Mouse (Mus musculus) embryonic facial prominence, embryonic 12.5 days (tissue): ENCODE measurements around the gene Irf2bp2. TPM values are rescaled to one million over a fixed set of nuclear protein-coding genes. Genes with fewer than 3 reads are reported as not detected.

Source experiments
- ATAC-seq: fragments of 200-750 bp; cut with Nextera tagmentation; 2 replicates; pipeline ENCODE4 v1.8.0; 2017; ENCODE audit not compliant: insufficient number of reproducible peaks, insufficient read depth, low FRiP score, low TSS enrichment
- H3K27ac ChIP-seq: fragments of 300-500 bp; sonication (generic); 2 replicates; pipeline ENCODE4 v1.5.1; 2016; ENCODE audit warnings: mild to moderate bottlenecking
- H3K27me3 ChIP-seq: fragments of 300-500 bp; sonication (generic); 2 replicates; pipeline ENCODE4 v1.6.1; 2016; ENCODE audit warnings: mild to moderate bottlenecking, moderate library complexity
- H3K36me3 ChIP-seq: fragments of 300-500 bp; sonication (generic); 2 replicates; pipeline ENCODE4 v1.6.1; 2016; ENCODE audit warnings: mild to moderate bottlenecking
- H3K4me1 ChIP-seq: fragments of 300-500 bp; sonication (generic); 2 replicates; pipeline ENCODE4 v1.6.1; 2016
- H3K4me2 ChIP-seq: fragments of 300-500 bp; sonication (generic); replicated peaks from 2 replicates; pipeline ENCODE4 v1.6.1; 2016; ENCODE audit warnings: mild to moderate bottlenecking, moderate library complexity
- H3K4me3 ChIP-seq: fragments of 300-500 bp; sonication (generic); 2 replicates; pipeline ENCODE4 v1.5.1; 2016; ENCODE audit warnings: mild to moderate bottlenecking
- H3K9ac ChIP-seq: fragments of 300-500 bp; sonication (generic); 2 replicates; pipeline ENCODE4 v1.6.1; 2016; ENCODE audit warnings: mild to moderate bottlenecking, moderate library complexity
- H3K9me3 ChIP-seq: fragments of 300-500 bp; sonication (generic); 2 replicates; pipeline ENCODE4 v1.6.1; 2016; ENCODE audit warnings: mild to moderate bottlenecking, moderate library complexity
- WGBS: fragments of 180-500 bp; shearing (Covaris S2); methylation state at CpG from one replicate; pipeline ENCODE4 v1.1.7; 2016; 5-methylcytosine and 5-hydroxymethylcytosine counted together
- polyA plus RNA-seq: library from polyadenylated mRNA; unstranded; fragments of >200 nt; fragmentation: Nextera tagmentation; extraction: Ambion mirVana; gene quantifications from 2 replicates; pipeline ENCODE4 v1.2.1, GENCODE M21; 2016

Irf2bp2 gene
- polyA plus RNA-seq: 11.5 and 12.0 TPM in 2 replicates

GRCm38 (mm10) chr8:126593889-126594480, at the start of gene Irf2bp2:
Gene Irf2bp2, minus strand, starts transcription at chr8:126593986.
- H3K36me3 ChIP-seq: peaks cover 14% of the 10 kb centered on the region; the same call in 1 of the 2 replicates
- peak within 1 kb of the TSS; percentile 100 for H3K4me3 ChIP-seq
- peak within 1 kb of the TSS; percentile 99 for H3K4me2 ChIP-seq
- peaks cover 49% of the 10 kb centered on the region for H3K4me1 ChIP-seq
- peak; percentile 61 for ATAC-seq
- WGBS: under 1% methylated on average over 55 of the region's 56 CpGs
- peak within 1 kb of the TSS; percentile 100 for H3K9ac ChIP-seq
- H3K27ac ChIP-seq: peak within 1 kb of the TSS; percentile 100
- H3K27me3 ChIP-seq: no peaks in the 10 kb centered on the region
- no peaks in the 10 kb centered on the region for H3K9me3 ChIP-seq

DNA sequence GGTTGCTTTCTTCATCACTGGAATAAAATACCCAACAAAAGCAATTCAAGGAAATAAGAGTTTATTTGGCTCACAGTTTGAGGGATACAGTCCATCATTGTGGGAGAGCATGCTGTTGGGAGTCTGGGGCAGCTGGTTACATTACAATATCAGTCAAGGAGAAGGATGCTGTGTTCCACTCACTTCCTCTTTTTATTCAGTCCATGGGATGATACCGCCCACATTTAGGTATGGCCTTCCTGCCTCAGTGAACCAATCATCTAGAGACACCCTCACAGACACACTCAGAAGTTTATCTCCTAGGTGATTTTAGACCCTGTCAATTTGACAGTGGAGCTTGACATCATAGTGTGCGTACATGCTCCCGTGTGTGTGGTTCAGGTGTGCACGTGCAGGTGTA, 48.9 kb upstream of the Irf2bp2 start:
- no peak for ATAC-seq

GRCm38 (mm10) chr8:126641568-126642295, 47.9 kb upstream of the Irf2bp2 start:
- Histone ChIP-seq H3K27me3 (no peaks in the 10 kb centered on the region), H3K36me3 (no peaks in the 10 kb centered on the region), H3K4me1 (peaks cover 11% of the 10 kb centered on the region), H3K9me3 (no peaks in the 10 kb centered on the region), H3K4me2 (no peak overlapping the region), H3K27ac (no peak overlapping the region), H3K9ac (no peak overlapping the region), H3K4me3 (no peak overlapping the region)
- peak; percentile 35; the same call in 1 of the 2 replicates for ATAC-seq
- 67% methylated on average over 3 of the region's 3 CpGs for WGBS

More for the DNA sequence above, 48.9 kb upstream of the Irf2bp2 start:
- Histone ChIP-seq H3K27ac (no peak overlapping the region), H3K9me3 (no peaks in the 10 kb centered on the region), H3K4me2 (no peak overlapping the region), H3K4me1 (peaks cover 14% of the 10 kb centered on the region), H3K27me3 (no peaks in the 10 kb centered on the region), H3K4me3 (no peak overlapping the region), H3K9ac (no peak overlapping the region), H3K36me3 (no peaks in the 10 kb centered on the region)
- WGBS: 96% methylated on average over 4 of the region's 4 CpGs

DNA sequence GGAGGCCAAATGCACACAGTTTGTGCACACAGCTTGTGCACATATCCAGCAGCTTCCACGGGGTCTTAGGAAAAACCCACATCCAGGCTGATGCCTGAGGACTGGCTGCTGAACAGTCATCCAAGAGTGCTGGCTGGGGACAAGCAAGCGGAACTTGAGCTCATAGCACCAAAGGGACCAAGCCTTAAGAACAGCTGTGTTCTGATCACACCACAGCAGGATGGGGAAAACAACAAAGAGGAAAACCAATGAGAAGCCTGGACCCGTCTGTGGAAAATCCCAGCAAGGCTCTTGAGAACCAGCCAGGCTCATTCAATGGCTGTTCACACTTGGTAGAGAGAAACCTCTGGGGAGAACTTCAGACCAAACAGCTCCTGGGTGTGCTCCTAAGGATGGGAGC, 45.4 kb upstream of the Irf2bp2 start:
- H3K4me1 ChIP-seq: peaks cover 3% of the 10 kb centered on the region; the same call in 1 of the 2 replicates
- no peaks in the 10 kb centered on the region for H3K36me3 ChIP-seq
- 77% methylated on average over 3 of the region's 3 CpGs for WGBS
- no peak for ATAC-seq
- no peak overlapping the region for H3K4me2 ChIP-seq
- H3K9ac ChIP-seq: no peak overlapping the region
- no peaks in the 10 kb centered on the region for H3K9me3 ChIP-seq
- H3K27ac ChIP-seq: no peak overlapping the region
- no peak overlapping the region for H3K4me3 ChIP-seq
- no peaks in the 10 kb centered on the region for H3K27me3 ChIP-seq

DNA sequence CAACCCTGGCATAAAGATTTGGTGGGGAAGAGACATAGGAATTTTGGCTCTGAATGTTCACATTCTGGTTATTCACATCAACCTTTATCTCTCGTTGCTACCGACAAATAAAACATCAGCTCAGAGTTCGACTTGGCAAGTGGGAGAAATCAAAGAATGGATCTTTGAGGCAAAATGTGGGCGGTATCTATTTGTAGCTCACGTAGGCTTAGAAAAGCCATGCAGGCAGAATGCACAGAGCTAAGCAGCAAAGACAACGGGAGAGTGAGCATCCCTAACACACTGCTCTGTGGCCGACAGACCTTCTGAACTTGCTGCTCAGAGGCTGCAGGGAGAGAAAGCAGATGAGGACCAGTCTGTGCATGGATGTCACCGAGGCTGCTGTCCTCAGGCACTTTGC, 44.2 kb upstream of the Irf2bp2 start:
- H3K36me3 ChIP-seq: no peaks in the 10 kb centered on the region

DNA sequence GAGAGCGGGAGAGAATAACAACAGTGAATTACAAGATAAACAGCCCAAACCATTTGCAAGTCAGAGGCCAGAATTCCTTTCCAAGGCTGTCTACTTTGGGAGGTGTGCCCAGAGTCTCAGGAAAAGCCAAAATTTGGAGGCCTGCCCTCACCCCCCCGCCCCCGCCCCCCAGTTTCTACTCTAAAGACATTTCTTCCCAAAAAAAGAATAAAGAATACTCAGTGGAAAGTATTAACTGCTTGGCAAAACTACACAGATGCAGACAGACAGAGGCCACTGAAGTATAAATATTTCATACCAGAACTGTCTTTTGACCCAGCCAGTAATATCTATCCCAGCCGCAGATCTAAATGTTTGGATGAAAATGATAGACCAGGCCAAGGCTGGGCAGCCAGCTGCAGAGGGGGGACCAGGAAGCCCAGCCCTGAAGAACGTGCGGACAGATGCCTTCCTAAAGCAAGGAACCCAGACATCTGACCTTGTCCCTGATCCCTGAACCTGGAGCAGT, 40.8 kb upstream of the Irf2bp2 start:
- no peaks in the 10 kb centered on the region for H3K36me3 ChIP-seq
- 62% methylated on average over 6 of the region's 6 CpGs for WGBS
- H3K4me3 ChIP-seq: no peak overlapping the region
- H3K4me1 ChIP-seq: no peaks in the 10 kb centered on the region
- H3K4me2 ChIP-seq: no peak overlapping the region
- ATAC-seq: no peak
- no peak overlapping the region for H3K27ac ChIP-seq
- no peak overlapping the region for H3K9ac ChIP-seq
- peaks cover 8% of the 10 kb centered on the region; the same call in 1 of the 2 replicates for H3K9me3 ChIP-seq
- H3K27me3 ChIP-seq: no peaks in the 10 kb centered on the region

More for the DNA sequence above, 44.2 kb upstream of the Irf2bp2 start:
- Histone ChIP-seq H3K27me3 (no peaks in the 10 kb centered on the region), H3K9ac (no peak overlapping the region), H3K27ac (no peak overlapping the region), H3K4me2 (no peak overlapping the region), H3K4me3 (no peak overlapping the region), H3K4me1 (no peaks in the 10 kb centered on the region), H3K9me3 (no peaks in the 10 kb centered on the region)
- 78% methylated on average over 8 of the region's 8 CpGs for WGBS
- ATAC-seq: no peak

DNA sequence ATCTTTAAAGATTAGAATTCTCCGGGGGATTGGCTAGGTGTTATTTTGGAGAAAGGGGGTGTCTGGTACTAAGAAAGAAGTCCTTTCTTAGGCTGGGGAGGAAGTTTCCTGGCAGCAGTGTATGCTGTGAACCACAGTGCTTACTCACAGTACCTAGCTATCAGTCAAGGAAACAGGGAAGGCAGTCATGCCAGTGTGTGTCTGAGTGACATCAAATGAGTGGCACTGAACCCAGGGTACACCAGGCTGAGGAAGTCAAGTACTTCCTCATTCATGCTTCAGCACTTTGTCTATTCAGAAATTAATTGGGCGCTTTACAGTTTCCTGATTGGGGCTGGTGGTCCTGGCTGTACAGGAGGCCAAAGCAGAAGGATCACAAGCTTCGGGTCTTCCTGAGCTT, 34.8 kb upstream of the Irf2bp2 start:
- H3K36me3 ChIP-seq: no peaks in the 10 kb centered on the region
- H3K4me2 ChIP-seq: no peak overlapping the region
- no peak overlapping the region for H3K9ac ChIP-seq
- 92% methylated on average over 3 of the region's 3 CpGs for whole genome bisulfite sequencing
- H3K4me3 ChIP-seq: no peak overlapping the region
- no peaks in the 10 kb centered on the region for H3K4me1 ChIP-seq
- no peak overlapping the region for H3K27ac ChIP-seq
- no peaks in the 10 kb centered on the region for H3K27me3 ChIP-seq
- peaks cover 8% of the 10 kb centered on the region; the same call in 1 of the 2 replicates for H3K9me3 ChIP-seq
- no peak for ATAC-seq

GRCm38 (mm10) chr8:126626415-126626814, 32.6 kb upstream of the Irf2bp2 start:
- Histone ChIP-seq H3K36me3 (no peaks in the 10 kb centered on the region), H3K9me3 (peaks cover 8% of the 10 kb centered on the region; the same call in 1 of the 2 replicates), H3K4me3 (no peak overlapping the region), H3K27me3 (no peaks in the 10 kb centered on the region), H3K27ac (no peak overlapping the region), H3K4me2 (no peak overlapping the region), H3K4me1 (no peaks in the 10 kb centered on the region), H3K9ac (no peak overlapping the region)
- WGBS: 85% methylated on average over 11 of the region's 11 CpGs
- ATAC-seq: no peak

GRCm38 (mm10) chr8:126622111-126622795, 28.5 kb upstream of the Irf2bp2 start:
- Histone ChIP-seq H3K4me1 (no peaks in the 10 kb centered on the region), H3K4me3 (no peak overlapping the region)

GRCm38 (mm10) chr8:126620721-126621120, 26.9 kb upstream of the Irf2bp2 start:
- no peak overlapping the region for H3K4me3 ChIP-seq
- no peak overlapping the region for H3K27ac ChIP-seq
- no peaks in the 10 kb centered on the region for H3K9me3 ChIP-seq
- H3K9ac ChIP-seq: no peak overlapping the region
- 81% methylated on average over 3 of the region's 3 CpGs for WGBS
- H3K27me3 ChIP-seq: no peaks in the 10 kb centered on the region
- no peaks in the 10 kb centered on the region for H3K36me3 ChIP-seq
- no peak for ATAC-seq
- H3K4me1 ChIP-seq: no peaks in the 10 kb centered on the region
- H3K4me2 ChIP-seq: no peak overlapping the region

More at GRCm38 (mm10) chr8:126622111-126622795, 28.5 kb upstream of the Irf2bp2 start:
- no peak for ATAC-seq
- H3K36me3 ChIP-seq: no peaks in the 10 kb centered on the region
- no peak overlapping the region for H3K9ac ChIP-seq
- WGBS: 81% methylated on average over 9 of the region's 9 CpGs
- H3K27me3 ChIP-seq: no peaks in the 10 kb centered on the region
- no peak overlapping the region for H3K27ac ChIP-seq
- no peak overlapping the region for H3K4me2 ChIP-seq
- no peaks in the 10 kb centered on the region for H3K9me3 ChIP-seq

GRCm38 (mm10) chr8:126619487-126619886, 25.7 kb upstream of the Irf2bp2 start:
- Histone ChIP-seq H3K36me3 (no peaks in the 10 kb centered on the region), H3K4me2 (no peak overlapping the region), H3K27ac (no peak overlapping the region), H3K27me3 (no peaks in the 10 kb centered on the region), H3K4me1 (peaks cover 3% of the 10 kb centered on the region; the same call in 1 of the 2 replicates), H3K9ac (no peak overlapping the region), H3K4me3 (no peak overlapping the region), H3K9me3 (no peaks in the 10 kb centered on the region)
- 90% methylated on average over 6 of the region's 6 CpGs for WGBS
- no peak for ATAC-seq
